Comparison of ENCODE assay signal across 8 mouse cellular contexts in genomic region chr12:27060899-27061762, GRCm38 (mm10).
DNase-seq lines count a peak whose midpoint lies in the region; ATAC-seq and TF ChIP-seq lines count a peak whose summit lies in the region.

No protein-coding gene starts in this region.

- H3K36me3 ChIP-seq in hindbrain, postnatal 0 days (ENCODE audit: insufficient read depth, low read length): no peaks in the 10 kb centered on the region
- H3K36me3 ChIP-seq in liver, embryonic 15.5 days (replicated peaks): no peaks in the 10 kb centered on the region

- H3K4me3 ChIP-seq in layer of hippocampus, adult 2 months: peak overlapping the region; percentile 9; the same call in 1 of the 2 replicates
- H3K4me3 ChIP-seq in hindbrain, postnatal 0 days (ENCODE audit: low read length): no peak overlapping the region
- no peak overlapping the region for H3K4me3 ChIP-seq in liver, embryonic 15.5 days (replicated peaks)

- DNase-seq in adrenal gland, adult 2 months: peak; percentile 10
- DNase-seq in adrenal gland, adult 18-20 months (ENCODE audit: low spot score in 2 of 2): no peak
- DNase-seq in layer of hippocampus, adult 2 months (ENCODE audit: low spot score in 2 of 2): peak in 1 of 2 experiments; percentile 15
- DNase-seq in layer of hippocampus, postnatal 25 days (ENCODE audit: extremely low spot score in 1 of 2, low spot score in 1 of 2): no peak
- peak; percentile 72 for DNase-seq in hindbrain, postnatal 0 days (ENCODE audit: low spot score)
- DNase-seq in lung, postnatal 14 days: no peak

- H3K27ac ChIP-seq in layer of hippocampus, adult 2 months: peak overlapping the region; percentile 81
- H3K27ac ChIP-seq in hindbrain, postnatal 0 days: peak overlapping the region; percentile 93
- H3K27ac ChIP-seq in liver, embryonic 15.5 days (replicated peaks): no peak overlapping the region

- no peaks in the 10 kb centered on the region for H3K27me3 ChIP-seq in hindbrain, postnatal 0 days (ENCODE audit: insufficient read depth, low read length)
- no peaks in the 10 kb centered on the region for H3K27me3 ChIP-seq in liver, embryonic 15.5 days

- H3K9me3 ChIP-seq in hindbrain, postnatal 0 days (ENCODE audit: low read length): no peaks in the 10 kb centered on the region
- H3K9me3 ChIP-seq in liver, embryonic 15.5 days (replicated peaks): no peaks in the 10 kb centered on the region

- peak; percentile 52 for ATAC-seq in hindbrain, postnatal 0 days
- ATAC-seq in liver, embryonic 15.5 days (ENCODE audit: insufficient read depth): no peak
- no peak for ATAC-seq in megakaryocyte, adult 5-6 weeks (ENCODE audit: poor library complexity, severe bottlenecking)

- 6% methylated on average over 17 of the region's 17 CpGs for WGBS in hindbrain, postnatal 0 days
- 29% methylated on average over 17 of the region's 17 CpGs for WGBS in liver, embryonic 15.5 days (ENCODE audit: insufficient replicate concordance)

- no peak for TF ChIP-seq CTCF in layer of hippocampus, adult 2 months (conservative IDR thresholded peaks at IDR 0.05)
- TF ChIP-seq CTCF in hindbrain, postnatal 0 days (IDR thresholded peaks at IDR 0.05; ENCODE audit: low read depth): no peak

- peaks cover 33% of the 10 kb centered on the region for H3K4me1 ChIP-seq in hindbrain, postnatal 0 days (ENCODE audit: insufficient read depth, low read length)
- no peaks in the 10 kb centered on the region for H3K4me1 ChIP-seq in liver, embryonic 15.5 days (replicated peaks)

- peak overlapping the region; percentile 29; the same call in 1 of the 2 replicates for H3K9ac ChIP-seq in hindbrain, postnatal 0 days (replicated peaks; ENCODE audit: low read length)
- no peak overlapping the region for H3K9ac ChIP-seq in liver, embryonic 15.5 days

- peak overlapping the region; percentile 55 for H3K4me2 ChIP-seq in hindbrain, postnatal 0 days (ENCODE audit: low read depth, low read length)
- H3K4me2 ChIP-seq in liver, embryonic 15.5 days: peak overlapping the region; percentile 45; the same call in 1 of the 2 replicates

Comparison
In these comparisons a context has a peak if more than half of its experiments do, and no peak if none do; other contexts are left out.
1. DNase-seq: peak in adrenal gland, adult 2 months (single experiment) and hindbrain, postnatal 0 days (single experiment); none in adrenal gland, adult 18-20 months (0 of 2), layer of hippocampus, postnatal 25 days (0 of 2) and lung, postnatal 14 days (single experiment).